In genomic region chr1:52952551-52953397, GRCm38 (mm10) we compare ENCODE assay signal across 8 mouse cellular contexts.
DNase-seq lines count a peak whose midpoint lies in the region; ATAC-seq and TF ChIP-seq lines count a peak whose summit lies in the region.

No protein-coding gene starts in this region.

- peak; percentile 28; the same call in 1 of the 2 replicates for TF ChIP-seq POLR2A in cortical plate, adult 2 months (IDR thresholded peaks at IDR 0.05; ENCODE audit: extremely low read depth, insufficient read depth, low read length)

- peak overlapping the region; percentile 86 for H3K4me3 ChIP-seq in cortical plate, adult 2 months (ENCODE audit: insufficient read depth, low read length)
- H3K4me3 ChIP-seq in heart, embryonic 16.5 days (ENCODE audit: low read length): peak overlapping the region; percentile 67

- WGBS in heart, embryonic 16.5 days: 2% methylated on average over 46 of the region's 47 CpGs

- no peaks in the 10 kb centered on the region for H3K27me3 ChIP-seq in heart, embryonic 16.5 days (ENCODE audit: control insufficient read depth, insufficient read depth, low read length)

- H3K27ac ChIP-seq in cortical plate, adult 2 months (ENCODE audit: insufficient read depth, low read length): peak overlapping the region; percentile 60
- no peak overlapping the region for H3K27ac ChIP-seq in heart, embryonic 16.5 days (ENCODE audit: low read length)

- H3K4me2 ChIP-seq in heart, embryonic 16.5 days (ENCODE audit: low read depth, low read length): peak overlapping the region; percentile 98

- no peaks in the 10 kb centered on the region for H3K4me1 ChIP-seq in cortical plate, adult 2 months (ENCODE audit: control insufficient read depth, insufficient read depth, low read length)
- peaks cover 7% of the 10 kb centered on the region for H3K4me1 ChIP-seq in heart, embryonic 16.5 days (ENCODE audit: control insufficient read depth, insufficient read depth, low read length)

- no peaks in the 10 kb centered on the region for H3K36me3 ChIP-seq in heart, embryonic 16.5 days (ENCODE audit: control insufficient read depth, insufficient read depth)

- no peak for TF ChIP-seq CTCF in cortical plate, adult 2 months (IDR thresholded peaks at IDR 0.05; ENCODE audit: extremely low read depth, insufficient read depth, low read length)

- DNase-seq in A20 (ENCODE audit: low read depth, low spot score) (peak; percentile 29), ES-CJ7 (ENCODE audit: low read depth, low spot score) (peak; percentile 99)
- DNase-seq in kidney, postnatal 14 days: peak; percentile 56
- DNase-seq in lung, postnatal 36 days: peak; percentile 59
- DNase-seq in right cerebral cortex, postnatal 14 days: peak; percentile 24
- DNase-seq in layer of hippocampus, adult 11-12 months (ENCODE audit: low spot score): no peak

- H3K9me3 ChIP-seq in heart, embryonic 16.5 days (replicated peaks; ENCODE audit: control insufficient read depth, low read length): no peaks in the 10 kb centered on the region

- H3K9ac ChIP-seq in heart, embryonic 16.5 days (ENCODE audit: low read length): peak overlapping the region; percentile 68

- ATAC-seq in heart, embryonic 16.5 days (replicated peaks; ENCODE audit: extremely low read depth, insufficient read depth, low FRiP score): peak; percentile 50
